Mouse (Mus musculus) lung, postnatal 25 days (tissue): ENCODE measurements around the gene Tmem9.

ENCODE experiments used
- DNase-seq: peaks from one replicate; pipeline ENCODE4 v3.0.0; 2022; ENCODE audit warnings: low spot score

The Tmem9 gene

DNA sequence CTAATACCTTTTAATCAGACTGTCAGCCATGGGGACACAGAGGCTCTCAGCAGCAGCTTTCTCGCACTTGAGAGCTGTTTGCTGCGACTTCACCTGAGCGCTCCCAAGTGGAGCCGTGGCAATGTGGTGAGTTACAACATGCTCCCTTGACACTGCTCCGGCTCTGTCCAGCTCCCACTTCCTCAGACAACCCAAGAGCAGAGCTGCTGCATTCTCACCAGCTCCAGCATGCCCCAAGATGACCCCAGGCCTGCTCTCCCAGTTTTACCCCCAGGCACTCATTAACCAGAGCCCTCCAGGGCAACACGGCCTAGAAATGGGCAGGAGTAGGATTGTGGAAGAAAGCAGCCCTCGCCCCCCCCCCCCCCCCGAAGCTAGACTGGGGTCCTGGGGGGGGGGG is 23.7 kb downstream of the Tmem9 start:
- no peak for DNase-seq

GRCm38 (mm10) chr1:136032961-136033360 is 25.0 kb downstream of the Tmem9 start:
- DNase-seq, result no peak

GRCm38 (mm10) chr1:136038746-136039538 is 31.0 kb downstream of the Tmem9 start:
- DNase-seq, result no peak

GRCm38 (mm10) chr1:136040452-136040851 is 32.5 kb downstream of the Tmem9 start:
- no peak for DNase-seq

DNA sequence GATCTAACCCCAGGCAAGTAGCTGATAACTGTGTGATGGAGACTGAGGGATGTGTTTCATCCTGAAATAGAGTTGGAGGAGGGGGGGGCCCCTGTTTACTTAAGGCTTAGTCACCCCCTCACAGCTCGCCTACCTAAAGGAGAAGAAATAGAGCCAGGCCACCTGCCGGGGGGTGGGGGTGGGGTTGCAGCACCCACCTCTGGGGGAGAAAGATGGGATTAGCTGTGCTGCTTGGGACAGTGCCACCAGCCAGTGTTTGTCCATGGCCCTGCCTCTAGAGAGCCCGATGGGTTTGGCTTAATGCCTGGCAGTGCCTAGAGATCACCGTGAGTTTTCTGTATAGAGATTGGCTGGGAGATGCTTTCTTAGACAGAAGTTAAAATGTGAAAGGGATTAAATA is 32.9 kb downstream of the Tmem9 start:
- DNase-seq, result no peak

DNA sequence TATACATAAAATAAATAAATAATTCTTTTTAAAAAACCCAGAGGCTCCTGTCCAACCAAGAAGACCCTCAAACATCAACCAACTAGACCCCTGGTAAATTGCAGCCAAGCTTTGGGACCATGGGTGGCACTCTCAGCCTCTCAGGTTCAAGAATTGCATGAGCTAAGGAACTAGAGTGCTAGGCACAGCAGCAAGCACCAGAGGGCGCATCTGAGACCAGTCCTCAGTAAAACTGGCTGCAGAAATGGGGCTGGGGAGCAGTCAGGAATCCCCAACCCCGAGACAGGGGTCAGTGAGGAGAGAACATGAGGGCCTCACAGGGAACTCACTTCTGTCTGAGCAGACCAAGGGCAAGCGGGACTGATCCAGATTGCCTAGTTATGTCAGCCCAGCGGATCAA is 37.8 kb downstream of the Tmem9 start:
- peak; percentile 31 for DNase-seq

GRCm38 (mm10) chr1:136047432-136047831 is 39.5 kb downstream of the Tmem9 start:
- DNase-seq, result peak; percentile 12

DNA sequence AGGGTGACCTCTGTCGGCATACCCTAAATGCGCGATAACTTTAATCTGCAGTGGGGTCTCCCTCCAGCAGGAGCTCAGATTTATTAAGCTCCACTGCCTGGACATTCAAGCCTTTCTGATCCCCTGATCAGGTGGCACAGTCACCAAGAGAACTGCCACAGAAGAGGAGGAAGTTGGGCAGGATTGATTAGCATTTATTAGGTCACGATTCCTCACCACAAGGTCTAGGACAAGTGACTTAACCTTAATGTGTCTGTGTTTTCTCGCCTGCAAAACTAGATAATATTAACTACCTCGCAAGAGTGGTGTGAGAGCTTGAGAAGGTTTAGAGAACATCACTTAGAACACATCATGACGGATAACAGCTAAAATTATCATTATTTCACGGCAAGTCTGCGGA is 39.9 kb downstream of the Tmem9 start:
- DNase-seq, result no peak

GRCm38 (mm10) chr1:136050312-136051012 is 42.5 kb downstream of the Tmem9 start, which contains the start of gene Ascl5:
Gene Ascl5 (plus strand): TSS chr1:136050804.
- DNase-seq, result no peak

GRCm38 (mm10) chr1:136051013-136051315 is 43.0 kb downstream of the Tmem9 start:
- no peak for DNase-seq

DNA sequence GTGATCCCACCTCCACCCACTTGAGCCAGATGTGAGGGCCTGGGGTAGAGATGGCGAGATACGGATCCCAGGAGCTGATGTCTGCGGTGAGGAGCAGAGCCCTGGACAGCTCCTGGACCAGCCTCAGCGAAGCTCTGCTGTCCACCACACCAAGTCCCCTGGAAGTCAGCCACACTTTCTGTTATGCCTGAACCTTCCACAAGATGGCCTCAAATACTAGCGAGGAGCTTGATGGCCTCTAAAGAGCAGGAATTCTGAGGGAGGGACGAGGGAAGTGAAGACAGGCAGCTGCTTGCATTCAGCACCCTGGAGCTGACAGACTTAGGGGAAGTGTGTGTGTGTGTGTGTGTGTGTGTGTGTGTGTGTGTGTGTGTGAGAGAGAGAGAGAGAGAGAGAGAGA is 43.5 kb downstream of the Tmem9 start:
- peak; percentile 81 for DNase-seq

GRCm38 (mm10) chr1:136052547-136052946 is 44.6 kb downstream of the Tmem9 start, which contains the start of gene Cacna1s:
Gene Cacna1s (plus strand): TSS chr1:136052750.
- DNase-seq, result no peak

DNA sequence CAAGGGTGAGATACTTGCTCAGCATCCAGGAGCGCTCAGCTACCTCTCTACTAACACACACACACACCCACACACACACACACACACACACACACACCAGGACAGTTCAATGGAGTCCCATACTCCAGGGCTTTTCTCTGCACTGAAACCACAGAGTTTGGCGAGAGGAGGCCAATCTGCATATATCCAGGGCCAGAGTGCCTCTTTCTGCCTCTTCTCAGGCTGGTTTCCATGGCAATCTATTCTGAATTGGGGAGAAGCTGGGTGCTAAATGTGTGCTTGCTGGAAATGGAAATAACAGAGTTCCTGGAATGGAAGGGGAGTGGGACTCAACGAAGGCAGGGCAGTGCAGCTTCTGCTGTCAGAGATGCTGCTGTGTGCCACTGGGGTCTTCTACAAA is 47.8 kb downstream of the Tmem9 start:
- DNase-seq, result no peak

DNA sequence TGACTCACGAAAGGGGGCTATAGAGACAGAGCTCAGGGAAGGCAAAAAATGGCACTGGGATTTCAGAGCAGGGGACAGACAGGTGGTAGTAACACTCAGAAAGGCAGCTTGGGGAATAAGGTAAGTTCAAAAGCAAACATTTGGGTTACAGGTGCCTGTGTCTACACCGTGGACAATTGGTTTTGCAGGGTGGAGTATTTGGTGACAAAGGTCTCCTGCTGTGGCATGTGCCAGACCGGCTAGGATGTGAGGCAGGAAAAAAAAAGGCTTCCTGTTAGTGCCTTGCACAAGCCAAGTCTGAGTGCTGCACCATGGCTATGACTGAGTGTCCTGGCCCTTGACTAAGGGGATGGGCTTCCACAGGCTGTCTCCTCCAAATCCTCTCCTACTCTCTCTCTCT is 50.6 kb downstream of the Tmem9 start:
- DNase-seq, result no peak

DNA sequence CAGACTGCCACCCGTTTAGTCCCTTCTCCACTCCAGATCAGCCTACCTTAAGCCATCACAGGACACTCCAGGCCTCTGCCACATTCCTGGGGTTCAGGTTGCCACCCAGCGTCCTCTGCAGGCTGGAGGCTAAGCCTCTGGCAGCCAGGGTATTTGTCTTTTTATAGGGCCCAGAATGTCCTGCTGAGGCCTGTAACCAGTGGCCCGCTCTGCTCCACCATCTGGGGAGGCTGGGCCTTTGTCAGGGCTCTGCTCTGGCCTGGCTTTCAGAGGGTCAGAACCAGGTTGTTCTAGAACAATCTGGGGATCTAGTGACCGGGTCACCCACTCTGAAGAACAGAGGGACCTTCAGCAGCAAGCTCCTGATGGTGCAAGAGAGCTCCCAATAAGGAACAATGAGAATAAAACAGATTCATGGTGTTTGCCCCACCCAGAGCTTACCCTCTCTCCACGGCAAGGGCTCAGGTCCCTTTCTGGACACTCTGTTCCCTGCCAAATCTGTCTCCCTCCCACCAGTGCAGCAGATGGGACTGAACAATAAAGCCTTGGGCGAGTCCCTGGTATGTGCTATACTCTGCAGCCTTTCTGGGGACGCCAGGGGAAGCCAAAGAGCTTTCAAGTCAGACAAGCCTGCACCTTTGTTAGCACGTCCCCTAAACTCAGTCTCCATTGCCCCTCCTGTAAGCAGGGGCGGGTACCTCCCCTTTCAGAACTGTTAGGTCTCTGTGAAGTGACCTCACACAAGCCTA is 53.3 kb downstream of the Tmem9 start:
- peak; percentile 50 for DNase-seq

DNA sequence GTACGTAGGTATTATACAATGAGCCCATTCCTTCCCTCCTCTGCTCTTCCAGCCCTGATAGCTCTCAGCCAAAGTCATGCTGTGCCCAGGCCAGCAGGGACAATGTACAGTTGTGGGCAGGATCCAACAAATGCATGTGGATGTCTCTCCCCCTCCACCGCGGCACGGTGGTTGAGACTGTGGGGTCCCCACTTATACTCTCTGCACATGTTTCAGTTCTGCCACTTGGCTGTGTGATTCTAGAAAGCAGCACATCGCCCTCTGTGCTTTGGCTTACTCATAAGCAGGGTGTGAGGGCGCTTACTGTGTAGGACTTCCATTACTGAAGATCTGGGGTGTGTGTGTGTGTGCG is 53.8 kb downstream of the Tmem9 start:
- DNase-seq, result no peak

DNA sequence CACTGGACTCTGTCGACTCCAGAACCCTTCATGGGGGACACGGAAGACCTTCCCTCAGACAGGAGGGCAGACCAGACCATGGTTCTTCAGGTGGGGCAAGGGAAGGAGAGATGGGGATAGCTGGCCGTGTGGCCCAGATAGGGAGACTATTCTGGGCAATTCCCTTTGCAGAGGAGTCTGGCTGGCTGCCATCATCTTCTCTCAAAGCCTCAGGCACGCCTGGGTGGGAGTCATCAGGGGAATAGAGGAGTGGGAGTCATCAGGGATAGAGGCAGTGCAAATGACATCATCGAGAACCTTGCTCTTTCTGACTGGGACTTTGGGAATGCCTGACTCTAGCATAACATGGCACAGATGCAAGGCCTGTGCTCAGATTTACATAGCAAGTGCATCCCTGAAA is 56.0 kb downstream of the Tmem9 start:
- DNase-seq, result no peak

- DNase-seq, result no peak
Observed at GRCm38 (mm10) chr1:136066621-136067020, 58.7 kb downstream of the Tmem9 start.

GRCm38 (mm10) chr1:136067579-136067978 is 59.6 kb downstream of the Tmem9 start:
- no peak for DNase-seq

DNA sequence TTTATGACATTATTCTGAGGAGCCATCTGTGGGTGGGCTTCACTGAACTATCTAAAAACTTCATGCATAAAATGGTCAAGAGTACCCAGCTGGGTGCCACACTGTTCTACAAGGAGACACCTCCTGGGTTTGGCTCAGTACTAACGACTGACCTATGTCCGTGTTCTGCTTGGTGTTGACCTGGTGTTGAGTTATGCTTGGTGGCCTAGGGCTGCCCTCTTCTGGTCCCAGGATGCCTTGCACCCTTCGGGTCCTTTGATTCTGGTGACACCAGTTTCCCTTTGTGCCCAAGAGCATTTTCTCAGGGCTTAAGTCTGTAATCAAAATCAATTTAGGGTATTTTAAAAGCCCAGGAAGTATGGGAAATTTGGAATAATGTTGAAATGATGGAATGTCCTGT is 68.1 kb downstream of the Tmem9 start:
- peak; percentile 21 for DNase-seq

- no peak for DNase-seq
Observed at GRCm38 (mm10) chr1:136077656-136078055, 69.7 kb downstream of the Tmem9 start.

DNA sequence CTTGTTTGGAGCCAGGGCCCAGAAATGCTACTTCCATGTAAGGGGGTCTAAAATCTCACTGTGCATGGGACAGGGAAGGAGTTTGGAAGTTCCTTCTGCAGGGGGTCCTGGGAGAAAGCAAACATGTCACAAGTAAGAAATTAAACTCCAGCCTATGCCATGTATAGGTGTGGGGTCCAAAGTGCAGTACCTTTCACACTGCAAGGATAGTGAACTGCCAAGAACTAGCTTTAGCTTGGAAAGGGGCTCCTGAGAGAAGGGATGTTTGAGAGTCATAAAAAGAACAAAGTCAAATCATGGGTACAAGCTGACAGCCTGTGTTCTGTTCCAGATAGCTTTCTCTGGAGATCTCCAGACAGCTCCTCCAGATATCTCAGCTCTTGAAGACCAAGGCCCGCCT is 73.2 kb downstream of the Tmem9 start:
- no peak for DNase-seq
